Mouse (Mus musculus) lung, adult 18-20 months (tissue): ENCODE measurements around the gene Wdr54.
A peak's percentile ranks its signal among the peaks of the same experiment; 100 is the strongest.

ENCODE experiments used
- DNase-seq, 2 experiments: peaks; one replicate each; pipeline ENCODE4 v3.0.0; 2022; ENCODE audit warnings: mixed read lengths in 2 of 2

Gene Wdr54

DNA sequence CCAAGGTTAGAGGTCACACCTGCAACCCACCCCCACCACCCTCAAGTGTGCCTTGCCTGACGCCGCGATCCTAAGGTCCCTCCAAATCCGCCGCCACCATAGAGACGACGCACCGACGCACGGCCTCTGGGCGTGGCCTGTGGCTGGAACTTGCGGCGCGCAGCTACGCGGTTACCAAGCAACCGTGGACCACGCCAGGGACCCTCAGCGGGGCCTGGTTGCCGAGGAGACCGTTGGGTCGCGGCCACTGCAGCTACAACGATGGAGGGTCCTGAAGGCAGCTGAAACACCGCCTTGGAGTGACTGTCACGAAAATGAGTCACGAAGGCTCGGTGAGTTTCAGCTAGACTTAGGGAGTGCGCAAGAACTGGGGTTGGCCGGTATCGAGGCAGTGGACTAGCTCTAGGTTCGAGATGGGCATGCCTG, at the start of gene Wdr54, which contains the start of gene 1700003E16Rik:
Wdr54 (minus strand) TSS at position 139 of the 426 bp plus-strand sequence.
1700003E16Rik (plus strand) TSS at position 146 of the 426 bp plus-strand sequence.
- DNase-seq: peak; percentile 52 to 71

DNA sequence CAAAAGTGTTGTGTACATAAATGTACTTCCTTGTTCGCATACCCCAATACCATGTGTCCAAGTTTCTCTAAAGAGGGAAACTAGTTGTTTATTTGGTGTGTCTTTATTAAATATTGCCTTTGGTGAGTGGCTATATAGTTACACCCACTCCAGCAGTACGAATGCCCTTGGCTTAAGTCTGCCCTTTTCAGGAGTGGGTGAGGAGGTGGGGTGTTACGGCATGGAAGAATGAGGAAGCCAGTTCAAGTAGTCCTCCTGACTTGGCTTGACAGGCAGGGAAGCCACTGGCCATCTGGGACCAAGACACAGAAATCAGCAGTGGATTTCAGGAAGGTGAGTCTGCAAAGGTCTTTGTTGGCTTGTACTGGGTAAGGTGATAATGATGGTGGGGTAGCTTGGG, 49.7 kb upstream of the Wdr54 start:
- peak; percentile 67 to 75 for DNase-seq

DNA sequence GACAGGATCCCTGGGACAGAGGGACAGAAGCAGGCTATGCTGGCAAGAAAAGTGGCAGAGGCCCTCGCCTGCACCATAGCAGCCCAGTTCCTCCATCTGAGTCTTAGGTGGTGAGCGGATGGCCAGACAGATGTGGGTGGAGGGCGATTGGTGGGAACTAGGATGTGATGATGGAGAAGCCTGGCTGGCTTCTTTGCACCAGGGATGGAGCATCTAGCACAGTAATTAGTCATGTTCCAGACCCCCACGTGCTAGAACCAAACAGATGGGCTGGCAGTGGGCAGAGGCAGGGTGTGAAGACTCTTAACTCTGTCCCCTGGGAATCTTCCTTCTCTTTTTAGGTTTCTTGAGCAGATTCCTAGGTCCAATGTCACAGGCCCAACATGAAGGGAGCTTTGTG, 47.1 kb upstream of the Wdr54 start:
- no peak for DNase-seq

DNA sequence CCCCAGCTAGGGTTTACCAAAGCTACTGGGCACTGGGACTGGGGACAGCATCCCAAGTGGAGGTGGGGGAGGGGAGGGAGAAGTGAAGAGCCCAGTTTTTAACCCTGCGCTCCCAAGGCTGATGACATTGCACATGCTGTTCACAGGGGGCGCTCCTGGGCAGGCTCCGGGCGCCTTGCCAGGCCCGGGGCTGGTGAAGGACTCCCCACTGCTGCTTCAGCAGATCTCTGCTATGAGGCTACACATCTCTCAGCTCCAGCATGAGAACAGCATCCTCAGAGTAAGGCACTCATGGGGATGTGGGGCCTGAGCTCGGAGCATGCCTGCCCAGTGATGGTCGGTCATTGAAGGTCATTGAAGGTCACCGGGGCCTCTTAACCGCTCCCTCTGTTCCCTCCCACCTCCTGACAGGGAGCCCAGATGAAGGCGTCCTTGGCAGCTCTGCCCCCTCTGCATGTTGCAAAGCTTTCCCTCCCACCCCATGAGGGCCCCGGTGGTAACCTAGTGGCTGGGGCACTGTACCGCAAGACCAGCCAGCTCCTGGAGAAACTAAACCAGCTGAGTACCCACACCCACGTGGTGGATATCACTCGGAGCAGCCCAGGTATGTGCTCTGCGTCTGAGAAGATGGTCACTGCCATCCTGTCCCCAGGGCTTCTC, 41.3 kb upstream of the Wdr54 start:
- peak in 1 of 2 experiments; percentile 23 for DNase-seq

DNA sequence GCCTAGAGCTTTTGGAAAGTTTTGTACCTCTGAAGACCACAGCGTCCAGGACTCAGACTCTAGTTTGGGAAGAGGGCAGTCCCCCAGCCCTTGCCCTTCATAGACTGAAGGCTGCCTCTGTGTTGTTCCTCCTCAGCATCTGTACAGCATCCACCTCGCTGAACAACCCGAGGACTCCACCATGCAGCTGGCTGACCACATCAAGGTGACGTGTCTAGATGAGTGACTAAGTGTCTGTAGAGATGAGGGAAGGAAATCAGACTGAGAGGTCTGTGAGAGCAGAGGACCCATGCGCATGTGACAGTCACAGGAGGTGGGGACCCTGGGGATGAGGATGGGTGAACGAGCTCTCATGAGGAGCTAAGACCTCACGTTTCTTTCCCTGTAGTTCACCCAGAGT, 37.4 kb upstream of the Wdr54 start:
- DNase-seq: no peak

DNA sequence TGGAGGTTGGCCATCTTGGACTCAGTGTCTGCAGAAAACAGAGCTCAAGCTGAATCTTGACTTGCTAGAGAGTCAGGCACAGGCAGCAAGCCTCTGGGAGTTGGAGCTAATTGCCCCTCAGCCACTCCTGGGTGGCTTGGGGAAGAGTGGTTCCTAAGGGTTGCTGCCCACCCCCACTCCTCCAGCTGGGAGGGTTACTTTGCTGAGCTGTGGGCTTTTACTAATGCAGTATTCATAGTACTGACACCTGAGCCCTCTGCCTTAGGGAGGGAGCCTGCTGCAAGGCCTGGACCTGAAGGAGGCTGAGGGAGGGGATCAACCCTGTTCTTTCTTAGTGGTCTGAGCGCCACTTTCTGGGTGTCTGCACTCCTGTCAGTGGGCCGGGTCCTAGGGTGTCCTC, 30.7 kb upstream of the Wdr54 start:
- no peak for DNase-seq

DNA sequence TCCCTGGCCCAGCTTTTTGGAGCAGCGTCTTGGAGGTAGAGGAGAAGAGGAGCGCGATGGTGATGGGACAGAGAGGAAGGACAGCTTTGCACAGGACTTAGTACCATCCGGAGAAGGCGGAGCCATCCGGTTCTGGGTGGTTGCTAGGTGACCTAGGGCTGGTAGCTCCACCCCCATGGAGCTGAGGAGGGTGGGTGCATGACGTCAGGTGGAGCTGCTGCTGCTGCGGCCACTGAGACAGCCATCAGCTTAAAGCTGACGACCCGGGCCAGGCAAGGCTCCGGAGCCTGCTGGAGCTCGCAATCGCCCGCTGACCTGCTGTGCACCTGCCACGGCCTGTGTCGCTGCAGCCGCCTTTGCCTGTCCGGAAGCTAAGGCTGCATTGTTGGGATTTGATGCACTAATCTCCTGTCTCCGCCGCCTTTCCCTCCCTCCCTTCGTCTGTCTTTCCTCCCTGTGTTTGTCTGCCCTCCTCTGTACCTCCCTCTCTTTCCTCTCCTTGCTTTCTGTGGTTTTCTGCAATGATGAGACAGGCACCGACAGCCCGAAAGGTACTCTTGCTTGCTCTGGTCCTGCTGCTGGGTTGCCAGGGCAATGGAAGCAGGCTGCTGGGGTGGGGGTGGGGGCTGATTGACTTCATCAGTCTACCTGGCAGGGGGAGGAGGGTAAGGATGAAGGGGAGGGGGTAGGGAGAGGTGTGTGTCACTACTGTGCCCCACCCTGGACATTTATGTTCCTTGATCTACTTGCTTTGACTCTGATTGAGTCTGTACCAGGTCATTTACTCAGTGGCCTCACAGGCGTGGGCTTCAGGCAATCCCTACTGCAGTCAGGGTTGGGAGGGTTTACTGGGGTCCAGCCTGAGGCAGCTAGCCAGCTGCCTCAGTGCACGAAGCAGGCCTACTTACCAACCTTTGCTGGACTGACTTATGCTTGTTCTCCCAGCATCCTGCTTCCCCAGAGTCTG, 30.0 kb upstream of the Wdr54 start:
- peak; percentile 44 to 53 for DNase-seq

DNA sequence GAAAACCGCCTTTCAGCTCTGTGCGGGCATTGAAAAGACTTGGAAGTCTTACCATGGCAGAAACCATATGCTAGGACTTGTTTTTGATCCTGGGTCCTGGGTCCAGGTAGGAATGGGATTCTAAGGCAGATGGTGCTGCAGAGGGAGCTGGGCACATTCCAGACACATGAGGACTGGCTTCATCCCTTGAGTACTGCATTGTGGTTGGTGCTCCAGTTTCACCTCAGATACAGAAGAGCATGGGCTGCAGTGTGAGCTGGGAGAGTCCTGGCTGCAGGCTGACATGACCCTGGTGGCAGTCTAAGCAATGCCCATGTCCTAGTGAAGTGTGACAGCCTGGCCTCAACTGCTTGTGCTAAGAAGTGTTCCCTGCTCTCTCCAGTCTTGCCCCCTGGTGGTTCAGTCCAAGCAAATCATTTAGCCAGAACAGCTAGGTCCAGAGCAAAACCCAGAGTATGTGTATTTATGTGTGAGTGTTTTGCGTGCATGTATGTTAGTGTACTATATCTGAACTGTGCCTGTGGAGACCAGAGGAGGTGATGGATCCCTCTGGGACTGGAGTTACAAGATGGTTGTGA, 28.8 kb upstream of the Wdr54 start:
- no peak for DNase-seq

DNA sequence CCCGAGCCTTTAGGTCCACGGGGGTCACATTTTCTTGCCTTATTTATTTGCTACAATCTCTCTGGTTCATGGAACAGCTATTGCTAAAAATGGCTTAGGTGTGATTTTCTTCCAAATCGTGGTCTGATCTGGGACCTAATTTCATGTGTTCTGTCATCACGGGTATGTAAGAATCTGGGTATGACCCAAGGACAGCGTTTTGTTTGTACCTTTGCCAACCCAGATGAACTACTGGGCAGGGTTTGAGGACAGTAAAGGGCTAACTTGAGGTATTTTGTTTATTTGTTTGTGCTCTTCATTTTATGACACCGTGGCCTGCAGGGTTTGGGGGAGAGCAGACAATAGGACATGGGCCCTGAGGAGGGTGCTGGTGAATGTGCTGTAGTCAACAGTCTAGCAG, 24.4 kb upstream of the Wdr54 start:
- DNase-seq: no peak

DNA sequence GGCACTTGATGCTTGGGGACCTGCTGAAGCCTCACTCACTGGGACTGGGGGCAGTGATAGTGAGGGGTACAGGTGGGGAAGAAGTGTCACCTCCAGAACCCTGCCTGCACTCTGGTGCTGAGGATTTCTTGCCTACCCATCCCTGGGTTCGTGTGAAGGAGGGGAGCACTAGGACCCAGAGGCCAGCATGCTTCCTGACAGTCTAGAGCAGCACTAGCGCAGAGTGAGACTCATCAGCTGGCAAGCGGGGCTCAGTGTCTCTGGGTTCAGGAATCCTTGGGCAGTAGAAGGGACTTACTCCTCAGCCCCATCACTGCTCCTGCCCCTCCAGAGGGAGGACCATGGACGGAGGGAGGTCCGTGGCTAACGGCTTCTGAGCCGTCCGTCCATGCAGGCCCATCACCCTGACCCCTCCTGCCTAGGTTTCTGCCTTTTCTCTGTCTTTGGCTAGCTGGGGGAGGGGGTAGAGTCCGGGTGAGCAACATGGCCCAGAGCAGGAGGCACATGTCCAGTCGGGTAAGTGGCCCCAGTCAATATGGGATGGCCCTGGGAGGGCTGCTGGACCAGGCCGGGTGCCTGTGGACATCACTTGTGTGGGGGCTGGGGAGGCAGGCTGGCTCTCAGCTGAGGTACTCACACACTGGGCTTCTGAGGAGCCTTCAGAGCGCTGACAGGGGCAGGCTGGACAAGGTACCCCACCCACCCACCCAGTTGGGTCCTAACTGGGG, 23.4 kb upstream of the Wdr54 start:
- DNase-seq: no peak

DNA sequence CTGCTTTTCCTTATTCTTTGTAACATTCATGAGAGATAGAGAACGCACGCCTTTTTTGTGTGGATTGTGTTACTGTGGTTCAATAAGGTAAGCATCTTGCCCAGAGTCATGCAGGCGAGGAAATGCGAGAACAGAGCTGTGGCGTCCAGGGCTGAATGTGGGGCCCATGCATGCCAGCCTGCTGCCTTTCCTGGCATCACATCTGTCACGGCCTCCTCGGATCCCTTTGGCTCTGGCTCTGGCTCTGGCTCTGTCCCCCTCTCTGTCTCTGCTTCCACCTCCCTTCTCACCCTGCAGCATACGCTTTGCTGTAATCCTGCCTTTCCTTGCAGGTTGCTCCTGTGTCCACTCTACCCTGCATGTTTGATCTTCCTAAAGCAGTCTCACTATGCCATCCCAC, 19.8 kb upstream of the Wdr54 start:
- no peak for DNase-seq

DNA sequence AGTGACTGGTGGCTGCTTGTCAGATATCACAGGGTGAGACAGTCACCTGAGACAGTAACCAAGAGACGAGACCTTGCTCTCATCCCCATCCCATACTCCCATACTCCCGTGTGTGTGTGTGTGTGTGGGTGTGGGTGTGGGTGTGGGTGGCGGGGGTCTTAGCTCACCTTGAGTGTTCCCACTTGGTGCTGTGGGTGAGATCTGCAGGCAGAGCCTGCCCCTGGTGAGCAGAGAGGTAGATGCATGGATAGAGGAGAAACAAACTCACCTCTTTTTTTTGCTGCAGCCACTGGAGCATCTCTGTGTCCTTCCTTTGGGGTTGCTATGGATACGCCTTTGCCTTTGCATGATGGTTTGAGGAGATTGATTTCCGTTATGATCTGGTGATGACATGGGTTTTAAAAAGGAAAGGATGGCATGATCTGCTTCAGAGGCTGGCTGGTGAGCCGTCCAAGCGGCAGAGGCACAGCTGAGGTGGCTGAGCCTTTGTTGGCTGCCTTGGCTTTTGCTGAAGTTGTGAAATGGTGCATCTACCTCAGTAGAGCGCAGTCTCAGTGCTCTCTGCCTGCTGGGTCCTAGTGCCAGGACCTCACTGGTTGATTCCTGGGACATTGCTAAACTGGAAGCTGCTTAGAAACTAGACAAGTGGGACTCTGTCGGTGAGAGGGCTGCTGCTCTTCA, 16.2 kb upstream of the Wdr54 start:
- no peak for DNase-seq

DNA sequence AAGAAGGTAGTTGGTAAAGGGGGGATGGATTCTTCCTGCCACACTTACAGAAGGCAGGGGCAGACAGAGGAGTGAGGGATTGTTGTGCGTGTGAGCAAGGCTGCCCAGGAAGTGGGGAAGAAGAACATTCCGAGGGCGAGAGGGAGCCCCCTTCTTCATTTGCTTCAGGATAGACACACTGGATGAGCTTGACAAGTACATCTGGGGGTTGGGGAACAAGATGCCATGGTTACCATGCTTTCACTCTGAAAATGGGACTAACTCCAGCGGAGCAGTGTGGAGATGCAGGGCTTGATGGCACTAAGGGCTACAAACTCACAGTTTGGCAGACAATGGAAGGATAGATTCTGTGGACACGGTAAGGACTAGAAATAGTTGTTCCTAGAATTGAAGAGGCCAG, 14.9 kb upstream of the Wdr54 start:
- DNase-seq: no peak

DNA sequence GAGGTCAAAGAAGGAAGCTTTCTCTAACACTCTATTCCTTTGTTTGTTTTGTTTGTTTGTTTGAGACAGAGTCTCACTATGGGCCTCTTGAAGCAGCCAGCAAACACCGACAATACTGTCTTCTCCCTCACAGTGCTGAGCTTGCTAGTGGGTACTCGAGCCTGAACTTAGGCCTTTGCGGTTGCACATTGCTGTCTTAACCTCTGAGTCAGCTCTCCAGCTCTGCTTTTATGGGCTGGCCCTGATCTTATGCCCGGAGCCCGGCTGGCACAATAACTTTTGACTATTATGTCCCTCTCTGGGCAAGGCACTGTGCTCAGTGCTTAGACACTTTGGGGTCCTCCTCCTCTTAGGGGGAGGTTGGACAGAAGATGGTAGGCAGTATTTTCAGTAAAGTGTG, 13.7 kb upstream of the Wdr54 start:
- peak; percentile 35 to 46 for DNase-seq

DNA sequence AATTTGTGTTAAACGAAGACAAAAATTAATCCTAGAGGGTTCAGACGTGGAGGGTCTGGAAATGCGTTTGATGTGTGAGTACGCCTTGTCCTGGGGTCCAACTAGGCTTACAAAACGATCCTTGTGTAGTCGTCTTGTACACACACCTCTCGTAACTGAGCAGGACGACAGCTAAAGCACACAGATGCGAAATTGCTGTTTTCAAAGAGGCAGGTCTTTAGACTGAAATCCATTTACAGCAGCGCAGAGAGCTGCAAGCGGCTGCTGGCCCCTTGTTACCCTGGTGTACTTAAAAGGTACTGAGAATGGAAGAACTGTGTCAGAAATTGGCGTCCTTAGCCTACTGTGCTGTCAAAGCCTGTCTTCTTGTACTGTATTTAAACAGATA, 10.0 kb upstream of the Wdr54 start:
- DNase-seq: no peak

DNA sequence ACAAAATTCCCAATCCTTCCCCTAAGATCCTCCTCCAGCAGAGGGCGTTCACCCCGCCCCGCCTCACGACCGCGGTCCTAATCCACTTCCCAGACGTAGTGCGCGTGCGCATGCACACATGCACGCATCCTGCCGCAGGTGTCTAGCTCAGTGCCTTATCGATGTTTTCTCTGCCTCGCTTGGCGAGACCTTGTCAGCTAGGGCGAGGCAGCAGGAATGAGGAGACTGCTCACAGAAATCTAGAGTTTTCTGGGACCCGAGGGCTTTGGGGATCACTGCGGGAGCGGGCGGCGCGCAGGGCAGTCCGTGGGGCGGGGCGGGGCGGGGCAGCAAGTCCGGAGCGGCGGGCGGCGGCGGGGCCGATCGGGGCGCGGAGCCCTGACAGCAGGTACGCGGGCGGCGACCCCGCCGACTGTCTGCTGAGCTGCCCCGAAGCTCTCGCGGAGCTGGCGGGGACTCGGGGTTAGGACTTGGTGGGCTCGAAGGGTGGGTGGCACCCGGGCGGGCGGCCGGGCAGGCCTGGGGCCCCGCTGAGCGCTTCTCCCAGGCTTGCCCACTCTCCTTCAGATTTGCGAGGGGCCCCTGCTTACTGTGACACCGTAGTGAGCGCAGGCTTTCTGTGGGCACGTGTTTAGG, 9.5 kb upstream of the Wdr54 start, which contains the start of gene Dctn1:
Dctn1 (plus strand) TSS at position 314 of the 636 bp plus-strand sequence.
- DNase-seq: peak; percentile 93 to 95

DNA sequence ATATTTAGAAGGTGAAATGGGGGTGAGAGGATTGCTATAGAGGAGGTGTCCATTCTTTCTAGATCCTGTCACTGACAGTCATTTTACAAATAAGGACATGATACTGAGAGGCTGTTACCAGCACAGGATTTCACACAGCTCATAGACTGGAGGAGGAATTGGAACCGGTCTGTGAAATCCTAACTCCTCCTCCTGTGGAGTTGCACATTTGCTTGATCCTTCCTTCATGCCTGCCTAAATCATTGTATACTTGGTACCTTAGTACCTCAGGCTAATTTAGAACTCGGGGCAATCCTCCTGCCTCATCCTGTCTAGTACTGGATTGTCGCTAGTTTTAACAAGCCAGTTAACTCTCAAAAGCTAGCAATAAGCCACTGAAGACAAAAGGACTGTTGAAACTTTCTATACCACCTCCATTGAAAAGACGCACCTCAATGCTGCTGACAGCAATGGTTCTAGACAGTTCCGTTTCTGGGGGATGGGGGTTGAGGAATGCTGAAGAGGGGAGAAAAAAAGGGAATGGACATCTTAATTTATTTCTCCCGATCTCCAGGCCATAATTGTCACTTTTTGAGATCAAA, 8.9 kb upstream of the Wdr54 start:
- DNase-seq: no peak

DNA sequence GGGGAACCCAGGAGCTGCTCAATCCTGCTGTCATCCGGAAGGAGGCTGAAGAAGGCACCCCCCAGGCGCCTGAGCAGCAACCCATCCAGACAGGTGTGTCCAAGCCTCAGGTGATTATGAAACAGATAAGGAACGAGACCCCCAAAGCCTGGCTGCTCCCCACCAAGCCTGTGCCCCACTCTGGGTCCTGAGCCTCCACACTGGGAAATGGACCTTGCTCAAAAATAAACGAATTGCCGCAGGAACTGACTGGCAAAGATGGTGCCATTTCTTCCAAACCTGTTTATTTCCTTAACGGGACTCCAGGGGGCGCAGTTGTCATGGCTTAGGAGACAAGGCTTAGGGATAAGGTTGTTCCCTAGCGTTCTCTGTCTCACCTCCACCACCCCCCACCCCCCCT, 6.5 kb upstream of the Wdr54 start:
- peak; percentile 63 to 70 for DNase-seq

DNA sequence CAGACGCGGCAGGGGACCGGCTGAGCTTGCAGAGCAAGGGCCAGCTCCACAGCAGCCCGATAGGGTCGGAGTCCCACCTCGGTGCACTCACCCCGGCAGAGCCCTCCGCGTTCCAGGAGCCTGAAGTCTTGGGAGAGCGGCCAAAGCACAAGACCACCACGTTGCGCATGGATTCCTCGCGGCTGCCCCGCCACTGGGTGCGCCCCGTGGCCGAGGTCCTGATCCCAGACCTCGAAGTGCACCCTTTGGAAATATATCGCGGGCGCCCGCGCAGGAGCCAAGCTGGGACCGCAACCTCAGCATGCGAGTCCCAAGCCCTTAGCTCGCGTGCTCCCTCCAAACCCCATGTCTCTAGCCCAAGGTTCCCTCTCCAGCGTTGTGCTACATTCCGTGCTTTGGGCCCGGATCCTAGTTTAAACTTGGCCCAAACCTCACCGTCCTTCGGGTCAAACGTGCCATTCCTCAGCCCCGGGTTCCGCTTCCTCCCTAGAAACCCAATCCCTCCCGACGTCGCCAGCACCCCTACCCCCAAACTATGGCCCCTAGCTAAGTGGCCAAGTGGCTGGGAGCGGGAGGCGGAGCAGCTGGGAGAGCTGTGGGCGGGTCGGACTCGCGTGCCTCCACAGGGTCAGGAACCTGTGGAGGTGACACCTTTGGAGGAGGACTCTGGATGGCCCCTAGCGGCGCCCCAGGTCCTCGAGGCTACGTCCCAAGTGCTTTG, 5.9 kb upstream of the Wdr54 start:
- DNase-seq: peak; percentile 67 to 68

DNA sequence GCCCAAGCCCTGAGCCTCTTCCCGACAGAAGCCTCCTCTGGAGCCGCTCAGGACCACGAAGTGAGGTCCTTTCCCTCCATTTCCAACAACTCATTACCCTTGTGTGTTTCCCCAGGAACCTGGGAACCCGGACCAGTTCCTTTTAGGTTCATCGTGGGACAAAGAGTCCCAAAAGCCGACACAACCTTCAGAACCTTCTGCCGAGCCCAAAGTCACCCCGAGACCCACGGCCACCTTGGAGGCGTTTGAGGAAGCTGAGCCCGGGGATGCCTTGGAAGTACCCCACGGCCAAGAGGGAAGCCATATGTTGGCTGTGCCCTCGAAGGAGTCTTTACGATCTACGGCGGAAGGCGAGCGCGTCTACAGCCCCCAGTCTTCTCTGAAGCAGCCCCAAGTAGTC, 5.2 kb upstream of the Wdr54 start:
- no peak for DNase-seq

DNA sequence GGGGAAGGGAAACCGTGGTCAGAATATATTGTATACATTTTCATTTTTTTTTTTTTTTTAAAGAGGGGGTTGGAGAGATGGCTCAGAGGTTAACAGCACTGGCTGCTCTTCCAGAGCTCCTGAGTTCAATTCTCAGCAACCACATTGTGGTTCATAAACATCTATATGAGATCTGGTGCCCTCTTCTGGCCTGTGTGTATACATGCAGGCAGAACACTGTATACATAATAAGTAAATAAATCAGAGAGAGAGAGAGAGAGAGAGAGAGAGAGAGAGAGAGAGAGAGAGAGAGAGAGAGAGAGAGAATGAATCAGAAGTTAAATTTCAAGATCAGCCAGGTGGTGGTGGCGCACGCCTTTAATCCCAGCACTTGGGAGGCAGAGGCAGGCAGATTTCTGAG, 3.3 kb upstream of the Wdr54 start:
- peak in 1 of 2 experiments; percentile 45 for DNase-seq
